ENCODE assay signal across 9 mouse cellular contexts in genomic region chr9:70963461-70963891, GRCm38 (mm10). TPM values are rescaled to one million over a fixed set of nuclear protein-coding genes. Genes with fewer than 3 reads are reported as not detected.
A peak's percentile ranks its signal among the peaks of the same experiment; 100 is the strongest.
DNase-seq lines count a peak whose midpoint lies in the region; ATAC-seq lines count a peak whose summit lies in the region.
"Had no signal": no experiment of that assay in that cellular context is flagged by ENCODE, and none has a peak within 500 bp of the region (broad histone marks: within the 10 kb centered on the region; RNA-seq: fewer than 3 reads in every experiment).

No protein-coding gene starts in this region.

- H3K4me3 ChIP-seq in hindbrain, embryonic 12.5 days, result no peak overlapping the region
- no peak overlapping the region for H3K4me3 ChIP-seq in hindbrain, embryonic 11.5 days (ENCODE audit: low read depth, low read length)
- no peak overlapping the region for H3K4me3 ChIP-seq in neural tube, embryonic 15.5 days (replicated peaks)

- H3K9me3 ChIP-seq in hindbrain, embryonic 12.5 days (replicated peaks), result no peaks in the 10 kb centered on the region
- no peaks in the 10 kb centered on the region for H3K9me3 ChIP-seq in hindbrain, embryonic 11.5 days (ENCODE audit: control insufficient read depth, low read length)
- no peaks in the 10 kb centered on the region for H3K9me3 ChIP-seq in neural tube, embryonic 15.5 days (replicated peaks)

- no peaks in the 10 kb centered on the region for H3K27me3 ChIP-seq in hindbrain, embryonic 12.5 days
- H3K27me3 ChIP-seq in hindbrain, embryonic 11.5 days (ENCODE audit: control insufficient read depth, insufficient read depth, low read length), result no peaks in the 10 kb centered on the region
- no peaks in the 10 kb centered on the region for H3K27me3 ChIP-seq in neural tube, embryonic 15.5 days (replicated peaks)

- 0 out of 2 replicates have a peak overlapping the region, but pooled peaks have one; percentile 13 for H3K27ac ChIP-seq in hindbrain, embryonic 12.5 days
- no peak overlapping the region for H3K27ac ChIP-seq in hindbrain, embryonic 11.5 days (ENCODE audit: low read depth, low read length)
- H3K27ac ChIP-seq in neural tube, embryonic 15.5 days (replicated peaks), result peak overlapping the region; percentile 46

- H3K36me3 ChIP-seq in hindbrain, embryonic 12.5 days, result no peaks in the 10 kb centered on the region
- H3K36me3 ChIP-seq in hindbrain, embryonic 11.5 days (ENCODE audit: control insufficient read depth, insufficient read depth, low read length), result no peaks in the 10 kb centered on the region
- no peaks in the 10 kb centered on the region for H3K36me3 ChIP-seq in neural tube, embryonic 15.5 days

- H3K4me2 ChIP-seq in hindbrain, embryonic 12.5 days (replicated peaks), result no peak overlapping the region
- H3K4me2 ChIP-seq in hindbrain, embryonic 11.5 days (replicated peaks; ENCODE audit: low read depth, low read length), result no peak overlapping the region
- H3K4me2 ChIP-seq in neural tube, embryonic 15.5 days, result no peak overlapping the region

- peaks cover 2% of the 10 kb centered on the region; the same call in 1 of the 2 replicates for H3K4me1 ChIP-seq in hindbrain, embryonic 12.5 days
- H3K4me1 ChIP-seq in hindbrain, embryonic 11.5 days (replicated peaks; ENCODE audit: control insufficient read depth, insufficient read depth, low read length), result no peaks in the 10 kb centered on the region
- H3K4me1 ChIP-seq in neural tube, embryonic 15.5 days, result peaks cover 14% of the 10 kb centered on the region

- DNase-seq in hindbrain, embryonic 11.5 days (ENCODE audit: low spot score), result no peak
- peak; percentile 65 to 66 for DNase-seq in cerebellum, postnatal 25 days
- DNase-seq in layer of hippocampus, postnatal 10 days (ENCODE audit: low spot score in 2 of 2), result peak; percentile 33 to 42
- no peak for DNase-seq in lung, postnatal 4 days
- no peak for DNase-seq in spleen, postnatal 36 days (ENCODE audit: low spot score in 2 of 2)
- DNase-seq in ovary, adult 18-20 months (ENCODE audit: low spot score), result no peak

- WGBS in hindbrain, embryonic 12.5 days, result 80% methylated on average over 7 of the region's 7 CpGs
- 82% methylated on average over 7 of the region's 7 CpGs for WGBS in hindbrain, embryonic 11.5 days
- WGBS in neural tube, embryonic 15.5 days, result 72% methylated on average over 7 of the region's 7 CpGs

- no peak overlapping the region for H3K9ac ChIP-seq in hindbrain, embryonic 12.5 days
- no peak overlapping the region for H3K9ac ChIP-seq in hindbrain, embryonic 11.5 days (ENCODE audit: low read depth, low read length)
- peak overlapping the region; percentile 34; the same call in 1 of the 2 replicates for H3K9ac ChIP-seq in neural tube, embryonic 15.5 days (replicated peaks)

- ATAC-seq in hindbrain, embryonic 12.5 days (ENCODE audit: low FRiP score), result no peak
- ATAC-seq in hindbrain, embryonic 11.5 days (ENCODE audit: low FRiP score), result no peak
- ATAC-seq in neural tube, embryonic 15.5 days (ENCODE audit: low FRiP score), result no peak

RNA-seq across cellular contexts. Expression of gene Lipc, which starts 11.4 kb away (rescaled TPM):
- polyA plus RNA-seq in hindbrain, embryonic 12.5 days (2016; fragmentation: Nextera tagmentation; extraction: Ambion mirVana), result 0.70 TPM in 1 of 2 replicates, not detected in the other
- polyA plus RNA-seq in hindbrain, embryonic 11.5 days (2014; fragmentation: Nextera tagmentation; extraction: Ambion mirVana), result not detected in 2 replicates
- 1 to 10 TPM in 1 of 2 experiments, under 1 TPM in 1; 0.82 to 1.1 TPM for total RNA-seq in layer of hippocampus, postnatal 10 days (2021)
- polyA plus RNA-seq in neural tube, embryonic 15.5 days (2015; fragmentation: Nextera tagmentation; extraction: Ambion mirVana), result 0.35 TPM in 1 of 2 replicates, not detected in the other
- total RNA-seq: megakaryocyte progenitor cell, adult 5-6 weeks had no signal

Comparison
In these comparisons a context has a peak if more than half of its experiments do, and no peak if none do; other contexts are left out.
1. DNase-seq: peak in cerebellum, postnatal 25 days (2 of 2) and layer of hippocampus, postnatal 10 days (2 of 2); none in hindbrain, embryonic 11.5 days (single experiment), lung, postnatal 4 days (0 of 2), spleen, postnatal 36 days (0 of 2) and ovary, adult 18-20 months (single experiment).